Mouse (Mus musculus) T-helper 2 cell (primary cell): ENCODE results near the gene Dmrtc2.
"Not testable (repeated sequence)": the region's sequence is repeated elsewhere in the genome, so short reads cannot be mapped to it uniquely, and the experiment has no call there.

Source experiments
- in situ Hi-C: fragments of 300-600 bp; cut with MboI, MseI; formaldehyde crosslinking; loops from one replicate; pipeline ENCODE4 v1.15.1; 2025; ENCODE audit warnings: high pct_unique_total_duplicates

Dmrtc2 gene

GRCm38 (mm10) chr7:24864156-24864555, 5.7 kb upstream of the Dmrtc2 start:
- in situ Hi-C loops, result no loop called here

GRCm38 (mm10) chr7:24869080-24869479, 777 bp upstream of the Dmrtc2 start:
- in situ Hi-C loops, result no loop called here

GRCm38 (mm10) chr7:24877588-24877987, 7.7 kb downstream of the Dmrtc2 start:
- in situ Hi-C loops, result no loop called here

- in situ Hi-C loops, result loop anchor here (5.0 kb wide), 1 partner anchor 93 kb away; the partner anchor contains the start of gene Rabac1
These were observed 9.8 kb downstream of the Dmrtc2 start for GRCm38 (mm10) chr7:24879620-24880019.

- in situ Hi-C loops, result loop anchor here (5.0 kb wide), 1 partner anchor 90 kb away; the partner anchor contains the start of gene Rabac1
These were observed 12.8 kb downstream of the Dmrtc2 start for GRCm38 (mm10) chr7:24882416-24883199.

- in situ Hi-C loops, result loop anchor here (5.0 kb wide), 1 partner anchor 88 kb away; the partner anchor contains the start of gene Rabac1
These were observed 14.2 kb downstream of the Dmrtc2 start, which contains the start of gene Rps19 for GRCm38 (mm10) chr7:24883896-24884692. Gene Rps19, plus strand, starts transcription at chr7:24884371.

GRCm38 (mm10) chr7:24884693-24885291, 14.9 kb downstream of the Dmrtc2 start:
- in situ Hi-C loops, result loop anchor here (5.0 kb wide), 1 partner anchor 88 kb away; the partner anchor contains the start of gene Rabac1

GRCm38 (mm10) chr7:24885468-24886307, 15.8 kb downstream of the Dmrtc2 start:
- in situ Hi-C loops, result no loop called here

GRCm38 (mm10) chr7:24886308-24886633, 16.4 kb downstream of the Dmrtc2 start:
- in situ Hi-C loops, result no loop called here

- in situ Hi-C loops, result no loop called here
These were observed 17.2 kb downstream of the Dmrtc2 start for GRCm38 (mm10) chr7:24887096-24887495.

- in situ Hi-C loops, result no loop called here
These were observed 19.8 kb downstream of the Dmrtc2 start for GRCm38 (mm10) chr7:24889431-24890220.

- in situ Hi-C loops, result no loop called here
These were observed 20.7 kb downstream of the Dmrtc2 start for GRCm38 (mm10) chr7:24890281-24891216.

- in situ Hi-C loops, result no loop called here
These were observed 21.6 kb downstream of the Dmrtc2 start for GRCm38 (mm10) chr7:24891241-24892124.

- in situ Hi-C loops, result no loop called here
These were observed 22.3 kb downstream of the Dmrtc2 start for GRCm38 (mm10) chr7:24892125-24892583.

- in situ Hi-C loops, result not testable (repeated sequence)
These were observed 25.9 kb downstream of the Dmrtc2 start for GRCm38 (mm10) chr7:24895749-24896148.

- in situ Hi-C loops, result no loop called here
These were observed 26.4 kb downstream of the Dmrtc2 start for GRCm38 (mm10) chr7:24896269-24896668.

- in situ Hi-C loops, result no loop called here
These were observed 27.4 kb downstream of the Dmrtc2 start, which contains the start of gene Cd79a for GRCm38 (mm10) chr7:24897224-24897623. Gene Cd79a, plus strand, starts transcription at chr7:24897381.

GRCm38 (mm10) chr7:24897959-24898358, 28.1 kb downstream of the Dmrtc2 start:
- in situ Hi-C loops, result no loop called here
